Mouse (Mus musculus) brain, embryonic 14.5 days (tissue): ENCODE data around the gene Tvp23b. TPM values are rescaled to one million over a fixed set of nuclear protein-coding genes. Genes with fewer than 3 reads are reported as not detected.

ENCODE experiments used
- DNase-seq: peaks from one replicate; pipeline ENCODE4 v3.0.0-alpha.2; 2011; ENCODE audit warnings: low read depth
- CTCF ChIP-seq: fragments of 200-500 bp; IDR thresholded peaks from 2 replicates; pipeline ENCODE4 v1.5.1; 2012; ENCODE audit warnings: inconsistent platforms, mild to moderate bottlenecking, moderate library complexity, borderline replicate concordance; ENCODE audit not compliant: insufficient read depth, insufficient read length; ENCODE audit errors: extremely low read depth
- POLR2A ChIP-seq: fragments of 200-500 bp; IDR thresholded peaks from 2 replicates; pipeline ENCODE4 v1.6.1; 2012; ENCODE audit warnings: mild to moderate bottlenecking, inconsistent platforms, borderline replicate concordance; ENCODE audit not compliant: poor library complexity, insufficient read depth, insufficient read length, severe bottlenecking; ENCODE audit errors: extremely low read depth
- polyA plus RNA-seq: library from polyadenylated mRNA; depleted of rRNA; stranded (reverse); fragments of >200 nt; gene quantifications from 2 replicates; pipeline ENCODE4 v1.2.3, GENCODE M21; 2012; rRNA removed

Tvp23b gene
- polyA plus RNA-seq, result 25.7 and 29.3 TPM in 2 replicates

- DNase-seq, result peak; percentile 99
- no peak for TF ChIP-seq CTCF
- peak; percentile 65; the same call in 1 of the 2 replicates for TF ChIP-seq POLR2A
Measured at GRCm38 (mm10) chr11:62879220-62880048, at the start of gene Tvp23b. Gene Tvp23b, plus strand, starts transcription at chr11:62879455.

- no peak for DNase-seq
- TF ChIP-seq POLR2A (no peak), CTCF (no peak)
Measured at GRCm38 (mm10) chr11:62830387-62830786, 48.9 kb upstream of the Tvp23b start.

- DNase-seq, result no peak
- TF ChIP-seq CTCF (no peak), POLR2A (no peak)
Measured at GRCm38 (mm10) chr11:62831906-62832305, 47.3 kb upstream of the Tvp23b start.

GRCm38 (mm10) chr11:62844562-62844961 is 34.7 kb upstream of the Tvp23b start:
- no peak for TF ChIP-seq POLR2A
- no peak for TF ChIP-seq CTCF
- DNase-seq, result no peak

GRCm38 (mm10) chr11:62845730-62846129 is 33.5 kb upstream of the Tvp23b start:
- DNase-seq, result no peak
- no peak for TF ChIP-seq POLR2A
- no peak for TF ChIP-seq CTCF

GRCm38 (mm10) chr11:62846961-62847654 is 32.1 kb upstream of the Tvp23b start, which contains the start of gene Fbxw10:
Gene Fbxw10, plus strand, starts transcription at chr11:62847069.
- DNase-seq, result peak; percentile 73
- TF ChIP-seq CTCF, result no peak
- TF ChIP-seq POLR2A, result no peak

GRCm38 (mm10) chr11:62847655-62848191 is 31.5 kb upstream of the Tvp23b start:
- no peak for DNase-seq

GRCm38 (mm10) chr11:62848301-62848700 is 31.0 kb upstream of the Tvp23b start:
- TF ChIP-seq CTCF (no peak), POLR2A (no peak)
- no peak for DNase-seq

More at GRCm38 (mm10) chr11:62847655-62848191, 31.5 kb upstream of the Tvp23b start:
- TF ChIP-seq CTCF, result no peak
- no peak for TF ChIP-seq POLR2A

- DNase-seq, result peak; percentile 13
- TF ChIP-seq POLR2A (no peak), CTCF (peak; percentile 36; the same call in 1 of the 2 replicates)
Measured at GRCm38 (mm10) chr11:62851199-62851598, 28.1 kb upstream of the Tvp23b start.

- TF ChIP-seq CTCF (no peak), POLR2A (no peak)
- no peak for DNase-seq
Measured at GRCm38 (mm10) chr11:62853334-62853733, 25.9 kb upstream of the Tvp23b start.

- no peak for DNase-seq
- no peak for TF ChIP-seq CTCF
- no peak for TF ChIP-seq POLR2A
Measured at GRCm38 (mm10) chr11:62865562-62865961, 13.7 kb upstream of the Tvp23b start.
